Mouse (Mus musculus) liver, postnatal 0 days (tissue): ENCODE results near the gene Tmem88.
A peak's percentile ranks its signal among the peaks of the same experiment; 100 is the strongest.

Experiments
- CTCF ChIP-seq: sonication (generic); IDR thresholded peaks from 2 replicates; pipeline ENCODE4 v1.5.1; 2016; ENCODE audit warnings: antibody characterized with exemption, low read depth
- EP300 ChIP-seq: IDR thresholded peaks from 2 replicates; pipeline ENCODE4 v1.6.1; 2016; ENCODE audit warnings: antibody characterized with exemption, low read depth, mild to moderate bottlenecking

- no peak for TF ChIP-seq CTCF
- peak; percentile 94 for TF ChIP-seq EP300
These were observed 2.2 kb downstream of the Tmem88 start for GRCm38 (mm10) chr11:69395634-69396373.
